Mouse (Mus musculus) megakaryocyte, embryonic 14.5 days (primary cell): ENCODE data around the gene Galnt14.

ENCODE experiments used
- FLI1 ChIP-seq: IDR thresholded peaks from 2 replicates; pipeline ENCODE4 v1.6.1; 2012; ENCODE audit warnings: low read length, inconsistent platforms, mixed read lengths
- GATA1 ChIP-seq: IDR thresholded peaks from 3 replicates; pipeline ENCODE4 v1.6.1; 2012; ENCODE audit warnings: mixed read lengths, low read length, inconsistent platforms, borderline replicate concordance

GRCm38 (mm10) chr17:73636988-73637387 lies 73.3 kb downstream of the Galnt14 start:
- TF ChIP-seq GATA1: no peak
- no peak for TF ChIP-seq FLI1
